Comparison of ENCODE assay signal across 24 mouse cellular contexts in the genomic region with DNA sequence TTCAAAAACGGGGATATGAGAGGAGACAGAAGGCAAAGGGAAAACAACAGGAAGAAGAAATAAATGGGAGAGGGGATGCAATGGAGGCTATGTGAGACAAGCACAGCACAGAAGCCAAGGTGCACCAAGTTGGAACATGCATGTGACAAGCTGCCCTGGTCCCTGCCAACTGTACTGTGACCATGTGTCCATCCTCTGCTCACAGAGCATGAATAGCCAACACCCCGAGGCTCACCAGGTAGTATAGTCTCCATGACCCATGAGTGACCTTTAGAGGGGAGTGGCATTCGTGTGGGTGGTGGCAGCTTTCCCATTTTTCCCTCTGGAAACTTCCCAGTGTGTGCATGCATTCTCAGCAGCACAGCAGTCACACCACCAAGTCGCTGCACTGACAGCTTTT. TPM values are rescaled to one million over a fixed set of nuclear protein-coding genes. Genes with fewer than 3 reads are reported as not detected.
"Had no signal": no experiment of that assay in that cellular context is flagged by ENCODE, and none has a peak within 500 bp of the region (broad histone marks: within the 10 kb centered on the region; RNA-seq: fewer than 3 reads in every experiment).

No protein-coding gene starts in this region.

- ATAC-seq: forebrain, postnatal 0 days; hindbrain, postnatal 0 days; intestine, embryonic 16.5 days had no signal

- H3K4me3 ChIP-seq: heart, embryonic 10.5 days; heart, embryonic 13.5 days; heart, embryonic 15.5 days; hindbrain, embryonic 13.5 days; hindbrain, embryonic 15.5 days; limb, embryonic 13.5 days; limb, embryonic 15.5 days had no signal

- H3K27me3 ChIP-seq: heart, embryonic 13.5 days; heart, embryonic 15.5 days; hindbrain, embryonic 13.5 days; hindbrain, embryonic 15.5 days; limb, embryonic 13.5 days; limb, embryonic 15.5 days had no signal

- H3K27ac ChIP-seq: heart, embryonic 10.5 days; heart, embryonic 13.5 days; heart, embryonic 15.5 days; hindbrain, embryonic 13.5 days; hindbrain, embryonic 15.5 days; hindbrain, postnatal 0 days; limb, embryonic 13.5 days; limb, embryonic 15.5 days; liver, embryonic 14.5 days had no signal

- H3K4me1 ChIP-seq: heart, embryonic 10.5 days; hindbrain, embryonic 13.5 days; hindbrain, embryonic 15.5 days; limb, embryonic 13.5 days; limb, embryonic 15.5 days had no signal

- H3K9ac ChIP-seq: forebrain, postnatal 0 days; heart, embryonic 13.5 days; heart, embryonic 15.5 days; hindbrain, embryonic 13.5 days; hindbrain, embryonic 15.5 days; limb, embryonic 13.5 days; limb, embryonic 15.5 days; liver, embryonic 14.5 days had no signal

- H3K9me3 ChIP-seq: heart, embryonic 10.5 days; heart, embryonic 13.5 days; heart, embryonic 15.5 days; hindbrain, embryonic 13.5 days; hindbrain, embryonic 15.5 days; limb, embryonic 13.5 days; limb, embryonic 15.5 days had no signal

- DNase-seq: forebrain, postnatal 0 days; gastrocnemius, postnatal 14 days; gastrocnemius, postnatal 36 days; heart, adult 18-20 months; heart, postnatal 14 days; heart, postnatal 36 days; kidney, adult 11 months; kidney, adult 8-10 months; kidney, postnatal 14 days; layer of hippocampus, adult 9-11 months; layer of hippocampus, postnatal 36 days; left cerebral cortex, postnatal 4 days had no signal

- H3K4me2 ChIP-seq: heart, embryonic 13.5 days; heart, embryonic 15.5 days; hindbrain, embryonic 13.5 days; hindbrain, embryonic 15.5 days; limb, embryonic 13.5 days; limb, embryonic 15.5 days; liver, embryonic 11.5 days had no signal

RNA-seq across cellular contexts. Expression of a gene that starts 16.4 kb away (rescaled TPM):
- polyA plus RNA-seq: forebrain, postnatal 0 days; heart, postnatal 0 days had no signal
